Mouse (Mus musculus): ENCODE results near the gene Rpl10-ps3.

Rpl10-ps3 gene

GRCm38 (mm10) chr9:50311036-50311545, 33.7 kb downstream of the Rpl10-ps3 start:
- DNase-seq (ENCODE audit: low read depth), result no peak

DNA sequence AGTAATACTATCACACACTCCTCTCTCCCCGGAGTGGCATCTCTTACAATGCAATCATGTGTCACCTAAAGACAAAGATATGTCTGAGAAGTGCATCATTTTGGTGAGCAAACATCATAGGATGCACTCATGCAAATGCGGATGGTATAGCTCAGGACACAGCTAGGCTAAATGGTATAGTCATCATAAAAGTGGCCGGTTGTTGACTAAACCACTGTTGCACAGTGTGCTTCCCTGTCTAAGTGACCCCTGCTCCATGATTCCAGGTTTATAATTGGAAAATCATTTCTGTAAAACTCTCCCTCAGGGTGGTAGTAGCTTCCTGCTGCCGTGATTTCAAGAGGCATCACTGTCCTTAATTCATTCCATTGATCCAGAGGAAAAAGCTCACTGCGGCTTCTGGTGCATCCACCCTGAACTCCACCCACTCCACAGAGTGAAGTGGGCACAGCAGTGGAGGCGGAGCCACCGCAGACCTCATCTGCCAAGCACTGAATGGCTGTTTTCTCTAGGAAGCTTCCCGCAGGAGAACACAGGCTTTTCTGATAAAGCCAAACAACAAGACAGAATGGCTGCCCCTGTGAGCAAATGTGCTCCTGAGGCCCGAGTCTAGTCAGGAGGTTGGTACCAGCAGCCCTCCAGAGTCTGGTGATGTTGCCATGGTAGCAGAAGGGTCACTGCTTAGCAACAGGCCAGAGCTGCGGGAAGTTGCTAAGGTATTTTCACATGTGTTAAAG, 38.9 kb downstream of the Rpl10-ps3 start:
- DNase-seq (ENCODE audit: low read depth), result no peak

DNA sequence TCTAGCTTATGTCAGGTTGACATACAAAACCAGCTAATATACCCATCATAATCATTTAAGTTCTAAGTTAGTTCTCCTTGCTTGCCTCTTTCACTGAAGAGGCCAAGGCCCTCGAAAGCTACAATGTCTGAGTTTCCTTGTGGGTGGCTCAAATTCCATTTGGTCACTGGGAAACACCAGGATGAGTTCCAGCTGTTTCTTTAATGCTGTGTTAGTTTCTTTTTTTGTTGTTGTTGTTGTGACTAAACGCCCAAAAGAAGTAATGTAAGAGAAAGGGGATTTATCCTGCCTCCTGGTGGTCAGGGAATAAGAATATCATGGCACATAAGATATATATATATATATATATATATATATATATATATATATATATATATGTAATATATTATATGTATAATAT, 39.7 kb downstream of the Rpl10-ps3 start:
- DNase-seq (ENCODE audit: low read depth), result no peak

DNA sequence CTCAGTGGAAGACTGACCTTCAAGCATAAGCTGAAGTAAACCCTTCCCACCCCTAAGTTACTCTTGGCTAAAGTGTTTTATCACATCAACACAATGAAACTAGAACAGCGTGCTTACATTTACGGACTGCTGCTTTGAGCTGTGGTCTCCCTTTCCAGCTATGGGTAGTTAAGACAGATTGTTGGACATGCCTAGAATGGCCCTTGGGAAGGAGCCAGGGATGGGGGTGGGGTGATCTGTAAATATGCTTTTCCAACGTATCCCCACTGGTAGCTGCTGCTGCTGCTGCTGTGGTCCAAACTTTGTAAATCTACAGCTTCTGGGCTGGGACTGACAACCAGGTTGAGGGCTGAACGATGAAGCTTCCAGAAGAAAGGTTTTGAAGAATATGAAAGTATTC, 40.8 kb downstream of the Rpl10-ps3 start:
- DNase-seq (ENCODE audit: low read depth), result peak; percentile 20

- no peak for DNase-seq (ENCODE audit: low read depth)
These were observed 43.0 kb downstream of the Rpl10-ps3 start for GRCm38 (mm10) chr9:50301722-50302121.

GRCm38 (mm10) chr9:50298389-50298788, 46.4 kb downstream of the Rpl10-ps3 start:
- no peak for DNase-seq (ENCODE audit: low read depth)
